Mouse (Mus musculus): Measurements from ENCODE around the gene Ssh2. TPM values are rescaled to one million over a fixed set of nuclear protein-coding genes. Genes with fewer than 3 reads are reported as not detected.

The Ssh2 gene
- polyA plus RNA-seq, 1 experiment, result 30.2 TPM

DNA sequence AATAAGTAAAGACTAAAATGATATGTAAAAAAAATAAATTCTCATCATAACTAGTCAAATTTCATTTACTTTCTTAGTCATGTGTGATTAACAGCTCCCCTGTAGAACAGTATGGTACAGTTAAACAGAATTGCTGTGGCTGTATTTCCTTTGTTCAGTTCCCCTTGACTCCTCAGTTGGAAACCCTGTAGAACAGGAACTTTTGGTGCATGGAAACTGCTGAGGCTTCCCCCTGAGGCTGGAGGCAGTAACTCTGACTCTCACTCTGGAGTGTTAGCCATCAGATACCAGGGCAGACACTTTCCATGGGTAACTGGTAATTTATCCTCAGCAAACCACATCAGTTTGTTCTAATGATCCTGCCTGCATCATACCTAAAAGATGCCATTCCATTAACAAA is 195.2 kb downstream of the Ssh2 start:
- no peak for TF ChIP-seq GATA1 (IDR thresholded peaks at IDR 0.05; ENCODE audit: low read length)

DNA sequence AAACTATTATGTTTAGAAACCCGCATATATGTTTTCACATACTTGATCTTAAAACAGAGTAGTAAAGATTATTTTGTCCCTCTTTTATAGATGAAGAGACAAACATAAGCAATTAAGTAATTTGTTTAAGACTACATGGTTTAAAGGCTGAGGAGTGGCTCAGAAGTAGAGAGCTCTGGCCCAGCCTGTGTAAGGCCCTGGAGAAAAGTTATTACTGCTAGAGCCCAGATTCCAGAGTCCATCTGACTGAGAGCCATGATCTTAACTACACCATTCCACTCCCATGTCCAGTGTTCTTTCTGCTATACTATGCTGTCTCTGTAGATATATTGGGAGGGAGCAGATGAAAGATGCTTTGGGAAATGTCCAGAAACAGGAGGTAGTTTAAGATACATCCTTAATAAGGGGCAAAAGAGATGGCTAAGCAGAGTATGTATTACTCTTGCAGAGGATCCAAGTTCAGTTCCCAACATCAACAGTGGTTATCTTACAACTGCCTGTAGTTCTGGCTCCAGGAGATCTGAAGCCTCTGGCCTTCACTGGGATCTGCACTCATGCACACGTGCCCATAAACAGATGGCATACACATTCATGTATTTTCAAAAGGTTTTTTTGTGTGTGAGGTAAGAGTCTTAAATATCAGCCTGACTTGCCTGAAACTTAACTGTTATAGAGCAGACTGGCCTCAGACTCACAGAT is 198.2 kb downstream of the Ssh2 start:
- TF ChIP-seq GATA1 (IDR thresholded peaks at IDR 0.05; ENCODE audit: low read length), result no peak

DNA sequence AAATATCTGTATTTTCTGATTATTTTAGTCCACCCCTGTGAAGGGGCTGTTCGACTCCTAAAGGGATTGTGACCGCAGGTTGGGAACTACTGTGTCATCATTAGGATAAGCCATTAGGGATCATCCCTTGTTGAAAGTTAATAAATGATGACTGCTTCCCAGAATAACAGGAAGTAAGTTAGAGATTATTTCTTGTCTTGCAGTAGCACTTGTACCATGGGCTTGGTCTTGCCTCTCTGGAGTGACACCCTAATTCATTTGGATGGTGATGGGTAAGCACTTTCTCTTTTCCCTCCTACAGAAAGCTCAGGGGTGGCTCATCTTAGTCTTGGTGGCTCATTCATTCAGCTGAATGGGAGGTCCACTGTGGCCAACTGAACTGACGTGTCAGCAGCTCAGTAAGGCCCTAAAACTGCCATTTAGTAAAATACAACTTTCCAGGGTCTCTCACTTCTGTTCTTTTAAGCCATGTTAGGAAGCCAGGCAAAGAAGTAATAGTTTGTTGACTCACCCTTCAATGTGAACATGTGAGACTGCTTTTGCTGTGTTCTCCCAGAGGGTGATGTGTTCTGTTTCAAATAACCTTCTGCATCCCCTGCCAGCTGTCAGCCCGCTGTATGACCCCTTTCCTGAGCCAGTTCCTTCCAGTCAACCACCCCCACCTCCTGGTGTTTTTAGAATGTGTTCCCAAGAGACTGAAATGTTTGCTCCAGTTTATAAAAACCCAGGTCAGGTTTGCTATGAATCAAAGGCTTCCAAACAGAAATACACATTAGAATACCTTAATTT is 200.3 kb downstream of the Ssh2 start:
- no peak for TF ChIP-seq GATA1 (IDR thresholded peaks at IDR 0.05; ENCODE audit: low read length)

DNA sequence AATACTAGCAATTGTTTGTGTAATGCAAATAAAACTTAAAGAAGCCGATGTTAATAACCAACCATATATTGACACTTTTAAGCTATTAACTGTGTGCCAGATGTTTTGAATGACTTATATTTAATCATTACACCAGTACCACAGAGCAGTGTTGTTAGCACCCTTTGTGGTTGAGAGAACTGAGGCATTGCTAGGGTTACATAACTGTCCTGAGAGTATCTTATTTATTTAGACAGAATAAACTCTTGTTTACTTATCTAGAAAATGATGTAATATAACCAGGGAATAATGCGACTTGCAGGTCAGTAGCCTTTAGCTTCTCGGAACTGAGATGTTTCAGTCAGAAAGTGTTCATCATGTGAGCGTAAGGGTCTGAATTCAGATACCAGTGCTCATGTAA is 201.9 kb downstream of the Ssh2 start:
- TF ChIP-seq GATA1 (IDR thresholded peaks at IDR 0.05; ENCODE audit: low read length), result no peak

DNA sequence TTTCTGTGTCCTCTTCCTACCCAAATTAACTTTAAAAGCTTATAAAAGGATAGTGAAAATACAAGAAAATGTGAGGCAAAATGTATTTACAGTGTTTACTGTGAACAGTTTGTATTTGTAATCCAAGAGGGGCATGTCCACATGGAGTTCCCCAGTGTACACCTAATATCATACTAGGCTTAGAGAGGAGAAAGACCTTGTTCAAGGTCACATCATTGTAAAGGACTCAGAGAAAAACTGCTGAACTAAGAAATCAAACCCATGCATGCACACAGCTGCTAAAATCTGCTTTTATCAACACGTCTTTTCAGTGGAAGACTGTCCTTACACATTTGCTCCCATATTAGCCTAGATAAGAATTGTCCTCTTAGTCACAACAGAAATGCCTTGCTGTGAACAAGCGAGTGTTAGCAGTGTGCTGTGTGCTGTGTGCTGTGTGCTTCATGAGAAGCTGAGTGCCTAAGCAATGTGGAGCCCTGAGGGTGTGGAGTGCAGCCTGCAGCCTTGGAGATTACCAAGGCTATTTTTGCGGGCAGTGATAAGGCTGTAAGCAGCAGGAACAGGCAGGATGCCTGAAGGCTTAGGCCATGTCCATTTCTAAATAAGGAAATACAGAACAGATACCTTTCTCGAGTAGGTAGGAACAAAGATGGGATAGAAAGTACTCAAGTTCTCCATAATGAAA is 207.2 kb downstream of the Ssh2 start:
- TF ChIP-seq GATA1 (IDR thresholded peaks at IDR 0.05; ENCODE audit: low read length), result no peak

DNA sequence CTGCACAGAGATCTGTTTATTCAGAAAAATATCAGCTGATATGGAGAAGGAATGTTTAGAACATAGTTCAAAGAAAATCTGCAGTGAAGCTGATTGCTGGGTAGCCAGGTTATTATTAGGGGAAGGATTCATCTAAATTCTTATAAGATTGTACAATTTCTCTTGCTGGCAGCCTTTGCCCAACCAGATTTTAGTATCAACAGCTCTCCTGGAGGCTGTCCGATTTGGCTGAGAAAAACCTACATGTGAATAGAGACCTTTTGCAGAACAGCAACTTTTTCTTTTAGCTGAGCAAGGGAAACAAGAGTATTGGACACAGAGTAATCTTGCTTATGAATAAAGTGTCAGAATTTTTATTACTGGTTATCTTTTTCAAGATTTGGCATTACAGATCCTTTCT is 212.4 kb downstream of the Ssh2 start:
- no peak for TF ChIP-seq GATA1 (IDR thresholded peaks at IDR 0.05; ENCODE audit: low read length)

DNA sequence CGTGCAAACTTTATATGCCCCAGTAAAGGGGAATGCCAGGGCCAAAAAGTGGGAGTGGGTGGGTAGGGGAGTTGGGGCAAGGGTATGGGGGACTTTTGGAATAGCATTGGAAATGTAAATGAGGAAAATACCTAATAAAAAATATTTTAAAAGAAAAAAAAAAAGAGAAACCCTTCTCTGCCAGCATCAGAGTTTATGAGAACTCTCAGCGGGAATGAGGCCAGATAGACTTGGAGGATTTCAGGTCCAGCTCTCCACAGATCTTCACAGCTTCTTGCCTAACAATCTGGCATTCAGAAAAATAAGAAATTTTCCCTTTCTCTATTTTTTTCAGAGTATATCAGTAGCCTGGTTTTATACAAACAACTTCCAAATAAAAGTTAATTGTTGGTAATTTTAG is 220.9 kb downstream of the Ssh2 start:
- no peak for TF ChIP-seq GATA1 (IDR thresholded peaks at IDR 0.05; ENCODE audit: low read length)

DNA sequence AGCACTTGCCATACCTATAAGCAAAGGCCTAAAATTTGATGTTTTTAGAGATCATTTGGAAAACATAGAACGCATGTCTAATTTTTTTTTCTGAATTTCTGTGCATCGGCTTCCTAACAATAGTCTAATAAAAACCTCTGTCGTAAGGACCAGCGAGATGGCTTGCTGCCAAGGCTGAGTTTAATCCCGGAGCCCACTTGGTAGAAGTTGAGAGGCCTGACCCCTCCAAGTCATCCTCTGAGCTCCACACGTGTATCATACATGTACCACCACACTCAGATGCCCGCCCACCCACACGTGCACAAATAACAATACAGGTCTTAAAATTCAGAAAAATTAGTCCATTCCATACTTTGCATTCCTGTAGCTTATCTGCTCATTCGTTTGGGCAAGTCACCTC is 224.0 kb downstream of the Ssh2 start:
- no peak for TF ChIP-seq GATA1 (IDR thresholded peaks at IDR 0.05; ENCODE audit: low read length)

DNA sequence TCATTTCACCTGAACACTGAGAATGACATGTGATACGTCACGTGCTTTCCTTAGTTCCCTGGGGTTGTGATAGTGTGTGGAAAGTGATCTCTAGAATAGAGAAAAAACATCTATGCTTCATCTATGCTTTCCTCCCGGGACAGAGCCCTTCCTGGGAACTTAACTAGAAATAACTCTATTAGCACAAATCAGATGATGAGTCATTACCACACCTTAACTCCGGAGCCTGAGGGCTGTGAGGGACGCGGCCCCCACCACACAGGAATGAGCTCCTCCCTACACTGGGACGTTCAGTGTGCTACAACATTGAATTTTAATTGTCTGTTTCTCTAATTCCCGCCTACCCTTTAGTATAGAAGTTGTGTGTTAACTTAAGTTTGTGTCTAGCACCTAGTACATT is 224.9 kb downstream of the Ssh2 start:
- TF ChIP-seq GATA1 (IDR thresholded peaks at IDR 0.05; ENCODE audit: low read length), result no peak

DNA sequence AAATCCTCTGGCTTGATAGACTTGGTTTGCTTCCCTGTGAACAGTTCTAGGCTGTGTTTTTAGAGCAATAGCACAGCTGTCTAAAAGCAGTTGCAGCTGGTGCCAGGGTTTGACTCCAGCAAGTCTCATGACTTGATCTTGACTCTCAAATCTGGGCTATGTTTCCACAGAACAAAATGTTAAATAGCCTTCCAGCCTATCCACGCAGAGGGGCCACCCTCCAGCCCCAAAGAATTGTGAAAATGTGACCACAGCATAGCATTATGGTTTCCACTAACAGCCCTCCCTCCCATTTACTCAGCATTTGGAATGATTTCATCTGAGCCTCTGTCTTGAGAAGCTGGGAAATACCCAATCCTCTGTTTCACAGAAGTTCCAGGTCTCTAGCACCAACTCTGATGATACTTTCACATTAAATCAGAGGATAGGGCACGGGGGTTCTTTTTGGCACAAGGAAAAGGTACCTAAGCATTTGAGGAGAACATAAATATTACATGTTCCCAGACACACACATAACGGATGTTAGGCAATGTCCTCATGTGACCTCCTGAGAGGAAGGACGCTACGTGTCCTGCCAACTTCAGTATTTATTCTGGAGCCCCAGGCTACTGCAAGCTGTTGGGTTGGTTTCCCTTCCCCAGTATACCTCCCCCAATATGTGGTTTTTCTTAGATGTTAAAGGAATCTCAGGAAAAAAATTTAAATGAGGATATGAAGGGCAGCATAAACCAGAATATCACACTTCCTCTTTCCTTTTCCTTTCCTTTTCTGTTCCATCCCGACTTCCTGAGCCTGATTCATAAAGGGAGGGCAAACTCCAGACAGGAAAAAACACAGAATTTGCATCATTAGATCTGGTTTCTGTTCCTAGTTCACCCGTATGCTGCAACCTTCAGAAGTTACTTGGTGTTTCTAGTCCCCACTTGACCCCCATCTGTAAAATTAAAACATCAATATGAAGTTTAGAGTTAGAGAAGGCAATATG is 226.4 kb downstream of the Ssh2 start:
- no peak for TF ChIP-seq GATA1 (IDR thresholded peaks at IDR 0.05; ENCODE audit: low read length)

DNA sequence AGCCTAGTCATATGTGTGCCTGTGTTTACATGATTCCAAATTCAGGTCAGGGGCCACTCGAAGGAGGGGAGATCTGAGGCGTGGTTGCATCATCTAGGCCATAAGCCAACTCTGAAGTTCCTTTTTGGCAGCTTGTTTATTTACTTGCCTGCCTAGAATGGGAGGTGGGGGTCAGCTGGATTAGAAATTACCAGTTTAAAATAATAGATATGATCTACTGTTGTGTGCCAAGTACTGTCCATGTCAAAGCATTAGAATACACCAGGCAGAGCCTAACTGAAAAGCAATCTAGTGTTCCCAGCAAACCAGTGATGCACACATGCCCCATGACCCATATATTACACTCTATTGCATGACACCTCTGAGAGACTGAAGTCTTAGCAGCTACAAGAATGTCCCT is 228.9 kb downstream of the Ssh2 start:
- TF ChIP-seq GATA1 (IDR thresholded peaks at IDR 0.05; ENCODE audit: low read length), result no peak

DNA sequence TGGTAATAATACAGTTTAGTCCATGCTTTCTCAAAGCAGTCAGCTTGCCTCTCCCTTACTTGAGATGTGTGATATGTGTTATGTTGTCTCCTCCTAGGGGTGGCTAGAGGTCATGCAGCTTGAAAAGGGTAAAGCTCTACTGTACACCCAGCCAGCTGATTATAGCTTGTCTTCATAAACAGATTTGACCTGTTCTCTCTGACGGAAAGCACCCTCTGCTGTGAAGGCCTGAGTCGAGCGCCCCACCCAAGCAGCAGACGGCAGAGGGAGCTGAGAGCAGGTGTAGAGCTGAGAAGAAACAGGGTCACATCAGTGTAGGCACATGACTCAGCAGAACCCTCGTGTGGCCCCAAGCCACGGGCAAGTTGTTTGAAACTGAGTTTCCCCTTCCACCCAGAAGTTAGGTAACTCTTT is 230.5 kb downstream of the Ssh2 start:
- TF ChIP-seq GATA1 (IDR thresholded peaks at IDR 0.05; ENCODE audit: low read length), result no peak

DNA sequence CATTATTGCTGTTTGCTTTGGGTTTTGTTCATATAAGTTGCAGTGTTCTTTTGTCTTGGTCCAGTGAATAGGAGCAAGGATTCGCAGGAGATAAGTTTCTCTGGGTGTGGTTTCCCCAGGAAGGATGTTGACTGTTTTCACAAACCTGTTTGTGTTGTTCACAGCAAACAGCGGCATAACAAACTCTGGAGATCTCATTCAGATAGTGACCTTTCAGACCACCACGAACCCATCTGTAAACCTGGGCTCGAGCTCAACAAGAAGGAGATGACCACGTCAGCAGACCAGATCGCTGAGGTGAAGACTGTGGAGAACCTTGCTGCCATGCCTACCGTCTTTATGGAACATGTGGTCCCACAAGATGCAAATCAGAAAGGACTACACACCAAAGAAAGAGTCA is 233.1 kb downstream of the Ssh2 start:
- no peak for TF ChIP-seq GATA1 (IDR thresholded peaks at IDR 0.05; ENCODE audit: low read length)

DNA sequence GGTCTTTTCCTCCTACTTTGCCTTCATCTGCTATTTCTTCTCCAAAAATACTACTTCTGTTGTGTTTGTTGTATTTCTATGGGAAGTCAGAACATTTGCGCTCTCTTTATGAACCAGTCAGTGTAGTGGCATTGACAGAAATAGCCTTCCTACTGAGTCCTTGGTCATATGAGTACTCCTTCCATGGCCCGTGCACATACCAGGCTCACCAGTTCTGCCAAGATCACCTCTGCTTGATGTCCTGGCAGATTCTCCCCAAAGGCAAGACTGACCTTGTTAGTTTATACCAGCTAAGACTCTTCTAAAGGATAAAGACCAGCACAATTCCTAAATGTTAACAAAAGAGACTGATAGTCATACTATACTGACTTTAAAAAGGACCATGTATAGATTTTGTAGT is 235.6 kb downstream of the Ssh2 start:
- no peak for TF ChIP-seq GATA1 (IDR thresholded peaks at IDR 0.05; ENCODE audit: low read length)

DNA sequence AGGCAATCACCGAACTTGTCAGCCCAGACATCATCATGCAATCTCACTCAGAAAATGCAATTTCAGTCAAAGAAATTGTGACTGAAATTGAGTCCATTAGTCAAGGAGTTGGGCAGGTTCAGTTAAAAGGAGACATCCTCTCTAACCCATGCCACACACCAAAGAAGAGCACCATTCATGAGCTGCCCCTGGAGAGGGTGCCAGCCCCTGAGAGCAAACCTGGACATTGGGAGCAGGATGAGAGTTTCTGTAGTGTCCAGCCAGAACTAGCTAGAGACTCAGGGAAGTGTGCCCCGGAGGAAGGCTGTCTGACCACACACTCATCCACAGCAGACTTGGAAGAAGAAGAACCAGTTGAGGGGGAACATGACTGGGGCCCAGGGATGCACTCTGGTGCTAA is 237.3 kb downstream of the Ssh2 start:
- TF ChIP-seq GATA1 (IDR thresholded peaks at IDR 0.05; ENCODE audit: low read length), result no peak
